Mouse (Mus musculus) left cerebral cortex, adult 18-20 months (tissue): ENCODE results near the gene Wsb2. TPM values are rescaled to one million over a fixed set of nuclear protein-coding genes. Genes with fewer than 3 reads are reported as not detected.
"Not testable (repeated sequence)": the region's sequence is repeated elsewhere in the genome, so short reads cannot be mapped to it uniquely, and the experiment has no call there.

Experiments
- DNase-seq, 2 experiments: peaks; one replicate each; pipeline ENCODE4 v3.0.0; 2021 to 2022; ENCODE audit warnings: low spot score in 2 of 2, mixed read lengths in 1 of 2
- total RNA-seq, 2 experiments: library from RNA; stranded (reverse); gene quantifications; 2 replicates each; pipeline ENCODE4 v1.2.3; 2021

Wsb2 gene
- total RNA-seq, 2 experiments from 2014 or later, result 305 to 313 TPM

- DNase-seq, result no peak
Measured at GRCm38 (mm10) chr5:117380199-117380598, 23.1 kb downstream of the Wsb2 start.

- no peak for DNase-seq
Measured at GRCm38 (mm10) chr5:117381785-117382184, 24.7 kb downstream of the Wsb2 start.

- DNase-seq, result no peak
Measured at GRCm38 (mm10) chr5:117383198-117383597, 26.1 kb downstream of the Wsb2 start.

- DNase-seq, result peak in 1 of 2 experiments; percentile 38
Measured at GRCm38 (mm10) chr5:117388296-117388751, 31.2 kb downstream of the Wsb2 start.

GRCm38 (mm10) chr5:117388877-117389276 lies 31.8 kb downstream of the Wsb2 start, which contains the start of gene Rfc5:
TSS of gene Rfc5 (minus strand) at chr5:117389047.
- DNase-seq, result peak; percentile 95 to 96

GRCm38 (mm10) chr5:117390895-117391294 lies 33.8 kb downstream of the Wsb2 start:
- no peak for DNase-seq

GRCm38 (mm10) chr5:117395834-117396233 lies 38.7 kb downstream of the Wsb2 start:
- no peak for DNase-seq

GRCm38 (mm10) chr5:117396596-117397014 lies 39.5 kb downstream of the Wsb2 start:
- no peak for DNase-seq

- no peak for DNase-seq
Measured at GRCm38 (mm10) chr5:117397371-117397770, 40.3 kb downstream of the Wsb2 start.

GRCm38 (mm10) chr5:117398007-117398550 lies 41.0 kb downstream of the Wsb2 start:
- no peak for DNase-seq

GRCm38 (mm10) chr5:117399281-117399680 lies 42.2 kb downstream of the Wsb2 start:
- no peak for DNase-seq

GRCm38 (mm10) chr5:117403609-117404008 lies 46.5 kb downstream of the Wsb2 start:
- no peak for DNase-seq

GRCm38 (mm10) chr5:117404671-117405070 lies 47.6 kb downstream of the Wsb2 start:
- DNase-seq, result not testable (repeated sequence)

- peak; percentile 32 to 40 for DNase-seq
Measured at GRCm38 (mm10) chr5:117408216-117408615, 51.1 kb downstream of the Wsb2 start.

GRCm38 (mm10) chr5:117409369-117409768 lies 52.3 kb downstream of the Wsb2 start:
- DNase-seq, result no peak

- DNase-seq, result peak; percentile 63 to 83
Measured at GRCm38 (mm10) chr5:117413507-117414501, 56.7 kb downstream of the Wsb2 start, which contains the start of gene Ksr2. TSS of gene Ksr2 (plus strand) at chr5:117414000.

GRCm38 (mm10) chr5:117414611-117415010 lies 57.5 kb downstream of the Wsb2 start:
- DNase-seq, result peak; percentile 8 to 15

GRCm38 (mm10) chr5:117415011-117415912 lies 58.2 kb downstream of the Wsb2 start:
- DNase-seq, result peak; percentile 24 to 26

GRCm38 (mm10) chr5:117417442-117417841 lies 60.3 kb downstream of the Wsb2 start:
- no peak for DNase-seq
